Mouse (Mus musculus) stomach, embryonic 15.5 days (tissue): Measurements from ENCODE around the gene Gm21663. TPM values are rescaled to one million over a fixed set of nuclear protein-coding genes. Genes with fewer than 3 reads are reported as not detected.
"Not testable (repeated sequence)": the region's sequence is repeated elsewhere in the genome, so short reads cannot be mapped to it uniquely, and the experiment has no call there.

Experiments used
- ATAC-seq: fragments of 200-750 bp; cut with Nextera tagmentation; 2 replicates; pipeline ENCODE4 v1.8.0; 2017; ENCODE audit warnings: low read depth, moderate number of reproducible peaks, moderate TSS enrichment; ENCODE audit not compliant: insufficient read depth, low FRiP score
- H3K27ac ChIP-seq: fragments of 300-500 bp; sonication (generic); 2 replicates; pipeline ENCODE4 v1.5.1; 2015; ENCODE audit warnings: mild to moderate bottlenecking, inconsistent platforms
- H3K27me3 ChIP-seq: fragments of 300-500 bp; sonication (generic); replicated peaks from 2 replicates; pipeline ENCODE4 v1.6.1; 2015; ENCODE audit warnings: inconsistent platforms
- H3K36me3 ChIP-seq: fragments of 300-500 bp; sonication (generic); 2 replicates; pipeline ENCODE4 v1.6.1; 2015; ENCODE audit warnings: inconsistent platforms
- H3K4me1 ChIP-seq: fragments of 300-500 bp; sonication (generic); 2 replicates; pipeline ENCODE4 v1.6.1; 2015; ENCODE audit warnings: inconsistent platforms
- H3K4me2 ChIP-seq: fragments of 300-500 bp; sonication (generic); 2 replicates; pipeline ENCODE4 v1.6.1; 2015; ENCODE audit warnings: mild to moderate bottlenecking, inconsistent platforms
- H3K4me3 ChIP-seq: fragments of 300-500 bp; sonication (generic); replicated peaks from 2 replicates; pipeline ENCODE4 v1.5.1; 2015; ENCODE audit warnings: inconsistent platforms
- H3K9ac ChIP-seq: fragments of 300-500 bp; sonication (generic); 2 replicates; pipeline ENCODE4 v1.6.1; 2015; ENCODE audit warnings: inconsistent platforms
- H3K9me3 ChIP-seq: fragments of 300-500 bp; sonication (generic); 2 replicates; pipeline ENCODE4 v1.6.1; 2016; ENCODE audit warnings: inconsistent platforms
- WGBS: fragments of 180-500 bp; shearing (Covaris S2); methylation state at CpG from one replicate; pipeline ENCODE4 v1.1.7; 2015; 5-methylcytosine and 5-hydroxymethylcytosine counted together
- polyA plus RNA-seq: library from polyadenylated mRNA; unstranded; fragments of >200 nt; fragmentation: Nextera tagmentation; extraction: Ambion mirVana; gene quantifications from 2 replicates; pipeline ENCODE4 v1.2.1, GENCODE M21; 2015

The Gm21663 gene
- 0.05 TPM in 1 of 2 replicates, not detected in the other for polyA plus RNA-seq

DNA sequence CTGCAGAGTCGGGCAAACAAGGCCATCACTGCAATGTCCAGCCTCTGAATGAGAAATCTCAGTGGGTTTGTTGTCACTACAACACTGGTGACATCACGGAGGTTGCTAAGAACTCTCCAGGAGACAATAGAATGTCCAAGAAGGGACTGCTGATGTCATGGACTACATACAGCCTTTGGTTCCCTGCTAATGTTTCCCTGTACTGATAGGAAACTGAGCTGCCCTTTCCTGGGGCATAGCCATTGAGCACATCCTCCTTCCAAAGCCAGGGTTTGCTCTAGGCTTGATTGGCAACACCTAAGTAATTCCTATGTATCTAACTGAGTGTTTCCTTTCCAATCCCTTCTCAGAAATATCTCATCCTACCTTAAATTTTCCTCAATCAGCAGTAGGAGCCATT lies at the start of gene Gm21663:
TSS of gene Gm21663 (minus strand) at position 101 of the 400 bp plus-strand sequence.
- not testable (repeated sequence) for H3K4me3 ChIP-seq, H3K9ac ChIP-seq, H3K36me3 ChIP-seq, H3K4me2 ChIP-seq, ATAC-seq, H3K27me3 ChIP-seq, H3K4me1 ChIP-seq, H3K9me3 ChIP-seq, H3K27ac ChIP-seq
- 49% methylated on average over 2 of the region's 2 CpGs for WGBS

DNA sequence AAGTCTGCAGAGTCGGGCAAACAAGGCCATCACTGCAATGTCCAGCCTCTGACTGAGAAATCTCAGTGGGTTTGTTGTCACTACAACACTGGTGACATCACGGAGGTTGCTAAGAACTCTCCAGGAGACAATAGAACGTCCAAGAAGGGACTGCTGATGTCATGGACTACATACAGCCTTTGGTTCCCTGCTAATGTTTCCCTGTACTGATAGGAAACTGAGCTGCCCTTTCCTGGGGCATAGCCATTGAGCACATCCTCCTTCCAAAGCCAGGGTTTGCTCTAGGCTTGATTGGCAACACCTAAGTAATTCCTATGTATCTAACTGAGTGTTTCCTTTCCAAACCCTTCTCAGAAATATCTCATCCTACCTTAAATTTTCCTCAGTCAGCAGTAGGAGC lies 46.4 kb upstream of the Gm21663 start, which contains the start of gene Gm21698:
TSS of gene Gm21698 (minus strand) at position 101 of the 400 bp plus-strand sequence.
- not testable (repeated sequence) for H3K27me3 ChIP-seq, ATAC-seq, H3K4me2 ChIP-seq, H3K9ac ChIP-seq, H3K4me3 ChIP-seq, H3K9me3 ChIP-seq, H3K36me3 ChIP-seq, H3K4me1 ChIP-seq, H3K27ac ChIP-seq
- no CpG with 5 or more reads among the region's 3 CpGs for WGBS

DNA sequence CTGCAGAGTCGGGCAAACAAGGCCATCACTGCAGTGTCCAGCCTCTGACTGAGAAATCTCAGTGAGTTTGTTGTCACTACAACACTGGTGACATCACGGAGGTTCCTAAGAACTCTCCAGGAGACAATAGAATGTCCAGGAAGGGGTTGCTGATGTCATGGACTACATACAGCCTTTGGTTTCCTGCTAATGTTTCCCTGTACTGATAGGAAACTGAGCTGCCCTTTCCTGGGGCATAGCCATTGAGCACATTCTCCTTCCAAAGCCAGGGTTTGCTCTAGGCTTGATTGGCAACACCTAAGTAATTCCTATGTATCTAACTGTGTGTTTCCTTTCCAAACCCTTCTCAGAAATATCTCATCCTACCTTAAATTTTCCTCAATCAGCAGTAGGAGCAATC lies 30.4 kb upstream of the Gm21663 start, which contains the start of gene Gm21680:
TSS of gene Gm21680 (minus strand) at position 101 of the 400 bp plus-strand sequence.
- H3K27ac ChIP-seq, H3K36me3 ChIP-seq, H3K4me2 ChIP-seq, ATAC-seq, H3K4me1 ChIP-seq, H3K9ac ChIP-seq, H3K4me3 ChIP-seq, H3K9me3 ChIP-seq, H3K27me3 ChIP-seq: not testable (repeated sequence)
- no CpG with 5 or more reads among the region's 2 CpGs for WGBS

DNA sequence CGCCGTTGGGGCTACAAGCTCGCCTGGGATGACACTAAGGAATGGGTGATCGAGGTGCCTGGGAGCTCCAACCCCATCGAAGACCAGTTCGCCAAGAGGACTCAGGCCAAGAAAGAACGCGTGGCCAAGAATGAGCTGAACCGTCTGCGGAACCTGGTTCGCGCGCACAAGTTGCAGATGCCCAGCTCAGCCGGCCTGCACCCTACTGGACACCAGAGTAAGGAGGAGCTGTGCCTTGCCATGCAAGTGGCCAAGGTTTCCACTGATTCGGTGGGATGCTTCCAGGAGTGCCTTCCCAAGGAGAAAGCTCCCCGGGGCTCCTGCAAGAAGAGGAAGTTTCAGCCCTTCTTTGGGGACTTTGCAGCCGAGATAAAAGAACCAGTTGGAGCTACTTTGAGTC lies 14.9 kb upstream of the Gm21663 start:
- not testable (repeated sequence) for H3K4me3 ChIP-seq, H3K27ac ChIP-seq, ATAC-seq, H3K4me1 ChIP-seq, H3K27me3 ChIP-seq, H3K9me3 ChIP-seq, H3K36me3 ChIP-seq, H3K9ac ChIP-seq
- peak overlapping the region; percentile 37 for H3K4me2 ChIP-seq
- WGBS: 48% methylated on average over 17 of the region's 17 CpGs

DNA sequence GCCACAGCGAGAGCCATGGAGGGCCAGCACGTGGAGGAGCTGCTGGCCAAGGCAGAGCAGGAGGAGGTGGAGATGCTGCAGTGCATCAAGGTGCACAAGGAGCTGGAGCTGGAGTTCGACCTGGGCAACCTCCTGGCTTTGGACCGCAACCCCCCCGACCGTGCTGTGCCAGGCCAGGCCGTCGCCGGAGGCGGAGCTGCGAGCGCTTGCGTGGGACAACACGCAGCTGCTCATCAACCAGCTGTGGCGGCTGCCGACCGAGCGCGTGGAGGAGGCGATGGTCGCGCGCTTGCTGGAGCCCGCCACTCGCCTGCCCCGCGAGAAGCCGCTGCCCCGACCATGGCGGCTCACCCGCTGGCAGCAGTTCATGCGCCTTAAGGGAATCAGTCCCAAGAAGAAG lies 14.4 kb upstream of the Gm21663 start:
- H3K27ac ChIP-seq, H3K36me3 ChIP-seq, H3K27me3 ChIP-seq, H3K9me3 ChIP-seq, H3K4me1 ChIP-seq, H3K9ac ChIP-seq: not testable (repeated sequence)
- 0 out of 2 replicates have a peak, but pooled peaks have one; percentile 18 for ATAC-seq
- peak overlapping the region; percentile 5; the same call in 1 of the 2 replicates for H3K4me3 ChIP-seq
- 18% methylated on average over 32 of the region's 32 CpGs for WGBS
- H3K4me2 ChIP-seq: peak overlapping the region; percentile 37

DNA sequence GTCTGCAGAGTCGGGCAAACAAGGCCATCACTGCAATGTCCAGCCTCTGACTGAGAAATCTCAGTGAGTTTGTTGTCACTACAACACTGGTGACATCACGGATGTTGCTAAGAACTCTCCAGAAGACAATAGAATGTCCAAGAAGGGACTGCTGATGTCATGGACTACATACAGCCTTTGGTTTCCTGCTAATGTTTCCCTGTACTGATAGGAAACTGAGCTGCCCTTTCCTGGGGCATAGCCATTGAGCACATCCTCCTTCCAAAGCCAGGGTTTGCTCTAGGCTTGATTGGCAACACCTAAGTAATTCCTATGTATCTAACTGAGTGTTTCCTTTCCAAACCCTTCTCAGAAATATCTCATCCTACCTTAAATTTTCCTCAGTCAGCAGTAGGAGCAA lies 12.1 kb upstream of the Gm21663 start, which contains the start of gene Gm21671:
TSS of gene Gm21671 (minus strand) at position 101 of the 400 bp plus-strand sequence.
- H3K27me3 ChIP-seq, H3K9ac ChIP-seq, H3K4me3 ChIP-seq, H3K4me1 ChIP-seq, ATAC-seq, H3K36me3 ChIP-seq, H3K4me2 ChIP-seq, H3K27ac ChIP-seq, H3K9me3 ChIP-seq: not testable (repeated sequence)
- WGBS: 73% methylated on average over 2 of the region's 2 CpGs

DNA sequence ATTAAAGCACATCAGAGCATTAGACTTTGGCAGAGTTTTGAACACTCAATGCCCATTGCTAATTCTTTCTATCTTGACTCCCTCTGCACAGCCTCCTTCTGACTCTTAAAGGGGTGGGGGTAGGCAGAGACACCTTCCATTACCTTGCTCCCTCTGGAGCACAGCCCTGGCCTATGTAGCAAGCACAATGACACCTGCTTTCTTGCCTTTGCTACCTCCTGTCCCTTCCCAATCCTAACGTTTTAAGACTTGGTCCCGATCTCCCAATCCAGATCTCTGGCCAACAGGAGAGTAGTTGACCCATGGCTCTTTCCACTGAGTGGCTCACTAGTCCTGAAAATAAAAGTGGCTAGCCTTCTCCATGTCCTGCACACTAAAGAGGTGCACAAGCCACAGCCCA lies 3.2 kb upstream of the Gm21663 start:
- not testable (repeated sequence) for H3K27ac ChIP-seq, H3K9me3 ChIP-seq, H3K27me3 ChIP-seq, H3K36me3 ChIP-seq, H3K4me1 ChIP-seq, H3K4me2 ChIP-seq, H3K4me3 ChIP-seq, ATAC-seq, H3K9ac ChIP-seq
- WGBS: 78% methylated on average over 2 of the region's 2 CpGs

DNA sequence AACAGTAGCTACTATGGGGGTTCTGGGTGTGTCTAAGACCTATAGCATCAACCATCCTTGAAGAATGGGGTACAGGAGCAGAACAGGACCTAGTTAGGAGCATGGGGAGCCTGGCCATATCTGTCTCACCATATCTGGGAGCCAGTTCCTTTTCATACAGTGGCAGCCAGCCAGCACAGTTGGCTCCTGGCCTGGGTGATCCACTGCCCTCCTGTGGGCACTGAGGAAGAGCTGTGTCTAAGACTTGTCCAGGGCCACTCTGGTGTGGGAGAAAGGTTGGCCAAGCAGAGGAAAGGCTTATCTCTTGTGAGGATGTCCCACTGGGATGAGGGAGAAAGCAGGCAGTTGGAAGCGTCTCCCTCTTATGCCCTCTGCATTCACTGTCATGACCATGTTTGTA lies 50.9 kb downstream of the Gm21663 start:
- 79% methylated on average over 1 of the region's 1 CpGs for WGBS

DNA sequence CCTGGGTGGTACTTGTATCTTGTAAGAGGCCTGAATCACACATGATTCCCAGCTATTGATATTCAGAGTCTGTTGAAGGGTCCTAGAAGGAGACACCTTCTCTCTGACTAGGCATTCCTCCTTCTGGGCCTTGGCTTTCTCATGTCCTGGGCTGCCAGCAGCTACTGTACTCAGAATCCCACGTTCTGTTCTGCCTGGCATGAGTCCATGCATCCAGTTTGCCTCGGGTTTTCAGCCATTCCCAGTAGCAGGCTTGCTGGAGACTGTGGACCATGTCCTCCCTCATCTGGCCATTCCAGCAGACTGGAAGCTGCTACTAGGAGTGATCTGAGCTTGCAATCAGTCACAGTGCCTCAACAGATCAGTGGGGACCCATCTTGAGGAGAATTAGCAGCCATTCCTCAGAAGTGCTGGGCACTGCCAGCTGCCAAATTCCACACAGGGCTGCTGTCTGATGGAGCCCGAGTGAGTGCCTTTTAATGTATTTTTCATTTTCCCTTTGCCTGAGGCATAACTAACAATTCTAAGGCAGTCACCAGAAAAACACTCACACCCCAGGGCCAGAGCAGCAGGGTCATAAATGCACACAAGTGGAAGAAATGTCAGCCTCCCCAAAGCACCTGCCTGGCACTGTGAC lies 52.3 kb downstream of the Gm21663 start:
- Histone ChIP-seq H3K4me2 (no peak overlapping the region), H3K4me3 (no peak overlapping the region), H3K9ac (no peak overlapping the region), H3K36me3 (no peaks in the 10 kb centered on the region), H3K4me1 (no peaks in the 10 kb centered on the region), H3K9me3 (no peaks in the 10 kb centered on the region), H3K27ac (no peak overlapping the region), H3K27me3 (no peaks in the 10 kb centered on the region)
- ATAC-seq: no peak
- 50% methylated on average over 3 of the region's 3 CpGs for WGBS

More for the DNA sequence above, 50.9 kb downstream of the Gm21663 start:
- no peaks in the 10 kb centered on the region for H3K9me3 ChIP-seq
- H3K4me1 ChIP-seq: no peaks in the 10 kb centered on the region
- no peak for ATAC-seq
- no peak overlapping the region for H3K4me3 ChIP-seq
- H3K27me3 ChIP-seq: no peaks in the 10 kb centered on the region
- no peaks in the 10 kb centered on the region for H3K36me3 ChIP-seq
- no peak overlapping the region for H3K9ac ChIP-seq
- no peak overlapping the region for H3K27ac ChIP-seq
- H3K4me2 ChIP-seq: no peak overlapping the region

DNA sequence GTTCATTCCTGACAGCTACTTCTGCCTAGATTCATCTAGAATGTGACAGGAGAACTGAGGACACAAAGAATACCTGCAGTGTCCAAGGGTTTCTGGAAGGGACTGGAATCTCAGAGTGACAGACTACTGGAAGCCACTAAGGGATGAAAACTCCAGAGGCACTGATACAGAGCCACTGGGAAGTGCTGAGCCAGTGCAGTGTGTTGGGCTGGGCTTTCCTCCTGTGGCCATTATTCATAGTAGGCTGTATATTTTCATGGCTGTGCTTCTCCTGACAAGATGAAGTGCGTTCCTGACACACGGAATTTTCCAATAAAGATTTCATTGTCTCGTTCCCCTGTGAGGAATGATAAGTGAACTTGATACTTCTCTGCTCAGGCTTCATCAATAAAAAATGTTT lies 55.5 kb downstream of the Gm21663 start:
- Histone ChIP-seq H3K9ac (no peak overlapping the region), H3K36me3 (no peaks in the 10 kb centered on the region), H3K27me3 (no peaks in the 10 kb centered on the region), H3K9me3 (no peaks in the 10 kb centered on the region), H3K4me3 (no peak overlapping the region), H3K4me2 (no peak overlapping the region), H3K4me1 (no peaks in the 10 kb centered on the region), H3K27ac (no peak overlapping the region)
- no peak for ATAC-seq
- WGBS: 56% methylated on average over 3 of the region's 3 CpGs
